Mouse (Mus musculus): Measurements from ENCODE around the gene Serinc5. TPM values are rescaled to one million over a fixed set of nuclear protein-coding genes. Genes with fewer than 3 reads are reported as not detected.

Gene Serinc5
- polyA plus RNA-seq, 1 experiment from 2014 or later, result 18.0 TPM

DNA sequence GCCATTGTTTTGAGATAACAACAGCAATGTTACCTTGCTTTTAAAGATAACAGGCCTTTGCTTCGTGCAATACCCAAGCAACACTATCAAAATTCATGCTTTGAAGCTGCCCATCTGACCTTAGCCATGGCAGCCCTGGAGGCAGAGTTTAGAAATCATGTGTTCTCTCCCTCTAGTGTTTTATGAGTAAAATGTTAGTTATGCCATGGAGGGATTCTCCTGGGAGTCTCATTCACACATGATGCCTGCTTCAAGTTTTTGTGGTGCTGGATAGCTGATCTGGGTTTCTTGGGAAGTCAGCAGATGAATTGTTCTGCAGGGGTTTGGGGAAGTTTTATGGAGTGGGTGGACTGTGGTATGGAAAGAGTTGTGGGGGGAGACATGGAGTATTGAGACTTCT lies 99.5 kb downstream of the Serinc5 start:
- H3K4me2 ChIP-seq (replicated peaks; ENCODE audit: low read depth, low read length), result no peak overlapping the region
- 54% methylated on average over 1 of the region's 1 CpGs for WGBS
- ATAC-seq (ENCODE audit: low FRiP score, low TSS enrichment), result no peak
- H3K9ac ChIP-seq (ENCODE audit: low read depth, low read length), result no peak overlapping the region
- H3K27me3 ChIP-seq (ENCODE audit: control insufficient read depth, insufficient read depth, low read length), result no peaks in the 10 kb centered on the region
- no peak overlapping the region for H3K27ac ChIP-seq (ENCODE audit: low read depth, low read length)
- H3K4me3 ChIP-seq (ENCODE audit: low read length), result no peak overlapping the region
- peaks cover 16% of the 10 kb centered on the region; the same call in 1 of the 2 replicates for H3K36me3 ChIP-seq (ENCODE audit: control insufficient read depth, insufficient read depth, low read length)
- H3K9me3 ChIP-seq (ENCODE audit: control insufficient read depth, low read length), result no peaks in the 10 kb centered on the region
- H3K4me1 ChIP-seq (ENCODE audit: control insufficient read depth, insufficient read depth, low read length), result no peaks in the 10 kb centered on the region

DNA sequence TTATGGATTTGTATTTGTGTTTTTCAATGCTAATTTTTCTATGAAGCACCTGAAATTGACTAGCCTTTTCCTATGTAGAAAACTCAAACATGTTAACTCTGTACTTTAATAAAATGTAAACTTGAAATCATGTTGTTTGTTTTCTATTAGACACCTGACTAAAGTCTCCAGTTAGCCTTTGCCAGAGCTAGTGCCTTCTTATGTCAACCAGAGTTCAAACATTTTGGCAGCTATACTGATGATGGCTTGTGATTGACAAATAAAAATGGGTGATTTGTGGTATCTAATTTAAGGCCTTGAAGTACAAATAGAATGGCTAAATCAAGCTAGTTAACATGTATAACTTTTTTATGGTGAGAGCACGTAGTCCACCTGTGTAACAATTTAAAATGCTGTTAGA lies 100.9 kb downstream of the Serinc5 start:
- H3K4me3 ChIP-seq (ENCODE audit: low read length), result no peak overlapping the region
- no peak overlapping the region for H3K4me2 ChIP-seq (replicated peaks; ENCODE audit: low read depth, low read length)
- H3K27ac ChIP-seq (ENCODE audit: low read depth, low read length), result no peak overlapping the region
- ATAC-seq (ENCODE audit: low FRiP score, low TSS enrichment), result no peak
- 93% methylated on average over 1 of the region's 1 CpGs for WGBS
- no peaks in the 10 kb centered on the region for H3K27me3 ChIP-seq (ENCODE audit: control insufficient read depth, insufficient read depth, low read length)
- no peaks in the 10 kb centered on the region for H3K4me1 ChIP-seq (ENCODE audit: control insufficient read depth, insufficient read depth, low read length)
- H3K9ac ChIP-seq (ENCODE audit: low read depth, low read length), result no peak overlapping the region
- no peaks in the 10 kb centered on the region for H3K9me3 ChIP-seq (ENCODE audit: control insufficient read depth, low read length)
- peaks cover 11% of the 10 kb centered on the region; the same call in 1 of the 2 replicates for H3K36me3 ChIP-seq (ENCODE audit: control insufficient read depth, insufficient read depth, low read length)

DNA sequence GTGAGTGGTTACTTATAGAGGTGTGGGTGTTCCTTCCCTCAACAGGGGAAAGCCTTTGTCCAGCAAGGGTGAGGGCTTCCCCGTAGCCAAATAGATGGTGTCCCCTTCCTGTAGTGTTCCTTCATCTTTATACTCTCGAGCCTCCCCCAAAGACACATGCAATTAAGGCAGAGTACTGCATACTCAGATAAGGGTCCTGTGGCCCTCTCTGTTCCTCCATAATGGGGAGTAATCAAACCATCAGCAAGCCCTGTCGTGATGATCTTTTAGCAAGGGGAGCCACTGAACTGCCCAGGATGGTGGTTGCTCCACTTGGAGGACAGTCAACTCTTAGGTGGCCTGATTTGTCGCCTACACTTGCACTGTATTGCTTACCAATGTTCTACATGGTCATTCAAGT lies 101.7 kb downstream of the Serinc5 start:
- Histone ChIP-seq H3K4me1 (ENCODE audit: control insufficient read depth, insufficient read depth, low read length) (no peaks in the 10 kb centered on the region), H3K4me2 (replicated peaks; ENCODE audit: low read depth, low read length) (no peak overlapping the region), H3K9ac (ENCODE audit: low read depth, low read length) (no peak overlapping the region), H3K4me3 (ENCODE audit: low read length) (no peak overlapping the region), H3K27ac (ENCODE audit: low read depth, low read length) (no peak overlapping the region), H3K36me3 (ENCODE audit: control insufficient read depth, insufficient read depth, low read length) (peaks cover 7% of the 10 kb centered on the region; the same call in 1 of the 2 replicates), H3K27me3 (ENCODE audit: control insufficient read depth, insufficient read depth, low read length) (no peaks in the 10 kb centered on the region), H3K9me3 (ENCODE audit: control insufficient read depth, low read length) (no peaks in the 10 kb centered on the region)
- no peak for ATAC-seq (ENCODE audit: low FRiP score, low TSS enrichment)
- WGBS, result 86% methylated on average over 4 of the region's 4 CpGs

DNA sequence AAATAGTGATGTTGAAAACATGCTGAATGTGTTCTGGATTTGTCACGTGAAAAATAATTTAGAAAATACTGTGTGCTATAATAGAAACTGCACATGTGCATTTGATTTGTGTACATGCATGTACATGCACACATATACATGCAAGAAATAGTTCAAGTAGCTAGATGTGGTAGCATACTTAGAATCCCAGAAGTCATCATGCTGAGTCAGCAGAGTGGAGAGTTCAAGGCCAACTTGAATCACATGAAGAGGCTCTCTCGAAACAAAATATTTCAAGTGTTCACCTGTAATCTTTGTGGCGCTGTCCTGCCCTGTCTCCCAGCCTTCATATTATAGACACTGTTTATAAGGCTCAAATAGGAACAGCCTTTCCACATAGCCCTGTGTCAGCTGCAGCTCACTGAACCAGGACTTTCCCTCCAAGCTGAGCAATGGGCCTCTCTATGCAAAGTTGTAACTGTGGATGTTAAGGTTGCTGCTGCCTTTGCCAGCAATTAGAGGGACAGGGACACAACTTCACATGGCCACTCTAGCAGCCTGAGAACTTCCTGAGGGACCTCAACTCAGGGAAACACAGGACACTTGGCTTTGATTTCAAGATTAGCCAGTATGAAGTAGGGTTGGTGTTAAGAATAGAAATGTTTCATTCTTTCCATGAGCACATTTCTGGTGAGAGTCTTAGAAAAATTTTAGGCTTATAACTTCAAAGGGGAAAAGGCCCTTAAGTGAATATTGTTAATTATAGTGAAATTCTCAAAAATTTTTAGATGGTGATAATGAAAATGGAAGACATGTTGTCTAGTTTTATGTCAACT lies 107.2 kb downstream of the Serinc5 start:
- no peak overlapping the region for H3K4me3 ChIP-seq (ENCODE audit: low read length)
- 93% methylated on average over 3 of the region's 3 CpGs for WGBS
- H3K9ac ChIP-seq (ENCODE audit: low read depth, low read length), result no peak overlapping the region
- no peaks in the 10 kb centered on the region for H3K9me3 ChIP-seq (ENCODE audit: control insufficient read depth, low read length)
- H3K27ac ChIP-seq (ENCODE audit: low read depth, low read length), result no peak overlapping the region
- H3K4me1 ChIP-seq (ENCODE audit: control insufficient read depth, insufficient read depth, low read length), result no peaks in the 10 kb centered on the region
- ATAC-seq (ENCODE audit: low FRiP score, low TSS enrichment), result no peak
- H3K27me3 ChIP-seq (ENCODE audit: control insufficient read depth, insufficient read depth, low read length), result no peaks in the 10 kb centered on the region
- H3K4me2 ChIP-seq (replicated peaks; ENCODE audit: low read depth, low read length), result no peak overlapping the region
- H3K36me3 ChIP-seq (ENCODE audit: control insufficient read depth, insufficient read depth, low read length), result no peaks in the 10 kb centered on the region

DNA sequence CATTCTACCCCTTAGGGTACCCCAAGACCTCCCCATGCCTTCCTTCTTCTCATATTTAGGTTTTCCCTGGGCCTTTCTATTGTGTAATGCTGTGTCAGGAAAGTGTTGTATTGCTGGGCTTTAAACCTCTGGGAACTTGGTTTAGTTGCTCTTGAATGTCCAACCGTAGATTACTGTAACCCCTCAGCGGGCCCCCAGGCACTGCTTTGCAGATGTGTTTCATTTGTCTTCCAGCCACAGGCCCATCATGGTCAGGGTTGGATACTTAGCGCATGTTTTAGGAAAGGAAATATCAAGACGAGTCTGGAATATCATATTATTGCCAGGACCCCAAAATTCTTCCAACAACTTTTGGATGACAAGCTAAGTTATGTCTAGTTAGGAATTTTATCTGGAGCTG lies 110.1 kb downstream of the Serinc5 start:
- no peak overlapping the region for H3K9ac ChIP-seq (ENCODE audit: low read depth, low read length)
- no peak overlapping the region for H3K4me3 ChIP-seq (ENCODE audit: low read length)
- no peak for ATAC-seq (ENCODE audit: low FRiP score, low TSS enrichment)
- no peak overlapping the region for H3K4me2 ChIP-seq (replicated peaks; ENCODE audit: low read depth, low read length)
- no peak overlapping the region for H3K27ac ChIP-seq (ENCODE audit: low read depth, low read length)
- no peaks in the 10 kb centered on the region for H3K27me3 ChIP-seq (ENCODE audit: control insufficient read depth, insufficient read depth, low read length)
- H3K4me1 ChIP-seq (ENCODE audit: control insufficient read depth, insufficient read depth, low read length), result no peaks in the 10 kb centered on the region
- 86% methylated on average over 4 of the region's 4 CpGs for WGBS
- H3K36me3 ChIP-seq (ENCODE audit: control insufficient read depth, insufficient read depth, low read length), result no peaks in the 10 kb centered on the region
- H3K9me3 ChIP-seq (ENCODE audit: control insufficient read depth, low read length), result no peaks in the 10 kb centered on the region

DNA sequence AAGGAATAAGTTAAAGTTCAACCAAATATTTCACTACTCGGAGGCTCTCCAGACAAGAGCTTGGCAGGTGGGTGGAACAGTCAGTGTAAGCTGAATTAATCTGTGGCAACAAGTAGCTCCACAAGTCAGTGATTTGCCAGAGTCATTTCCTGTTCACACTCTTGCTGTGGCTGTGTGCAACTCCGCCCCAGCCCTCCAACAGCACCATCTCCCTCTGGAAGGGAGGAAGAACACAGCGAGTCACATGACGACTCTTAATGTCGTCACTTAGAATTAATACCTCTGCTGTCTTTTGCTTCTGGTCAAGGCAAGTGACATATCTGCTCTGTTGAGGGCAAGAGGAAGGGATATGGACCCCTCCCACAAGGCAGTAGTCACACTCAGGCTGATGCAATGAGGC lies 111.5 kb downstream of the Serinc5 start:
- Histone ChIP-seq H3K36me3 (ENCODE audit: control insufficient read depth, insufficient read depth, low read length) (no peaks in the 10 kb centered on the region), H3K4me2 (replicated peaks; ENCODE audit: low read depth, low read length) (no peak overlapping the region), H3K27me3 (ENCODE audit: control insufficient read depth, insufficient read depth, low read length) (no peaks in the 10 kb centered on the region), H3K9me3 (ENCODE audit: control insufficient read depth, low read length) (no peaks in the 10 kb centered on the region), H3K4me1 (ENCODE audit: control insufficient read depth, insufficient read depth, low read length) (no peaks in the 10 kb centered on the region), H3K9ac (ENCODE audit: low read depth, low read length) (no peak overlapping the region), H3K4me3 (ENCODE audit: low read length) (no peak overlapping the region), H3K27ac (ENCODE audit: low read depth, low read length) (no peak overlapping the region)
- 60% methylated on average over 5 of the region's 5 CpGs for WGBS
- ATAC-seq (ENCODE audit: low FRiP score, low TSS enrichment), result no peak

DNA sequence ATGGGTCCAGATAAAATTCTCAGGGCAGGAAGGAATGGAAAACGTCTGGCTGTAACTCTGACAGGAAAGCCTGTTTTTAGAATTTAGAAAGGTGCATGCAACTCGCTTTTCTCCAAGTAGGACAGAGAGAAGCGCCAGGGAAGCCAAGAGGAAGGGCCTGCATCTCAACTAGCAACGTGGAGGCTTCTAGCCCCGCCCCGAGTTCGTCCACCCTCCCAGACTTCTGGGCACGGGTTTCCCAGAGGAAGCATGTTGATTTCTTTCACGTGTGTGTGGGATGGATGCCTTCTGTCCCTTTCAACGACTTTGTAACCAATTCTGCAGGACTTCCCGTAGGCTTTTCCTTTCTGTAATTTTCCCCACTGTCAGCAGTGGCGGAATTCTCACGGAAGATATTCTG lies 118.9 kb downstream of the Serinc5 start:
- Histone ChIP-seq H3K4me3 (ENCODE audit: low read length) (no peak overlapping the region), H3K36me3 (ENCODE audit: control insufficient read depth, insufficient read depth, low read length) (no peaks in the 10 kb centered on the region), H3K4me1 (ENCODE audit: control insufficient read depth, insufficient read depth, low read length) (no peaks in the 10 kb centered on the region), H3K27ac (ENCODE audit: low read depth, low read length) (no peak overlapping the region), H3K9me3 (ENCODE audit: control insufficient read depth, low read length) (no peaks in the 10 kb centered on the region), H3K27me3 (ENCODE audit: control insufficient read depth, insufficient read depth, low read length) (no peaks in the 10 kb centered on the region), H3K4me2 (replicated peaks; ENCODE audit: low read depth, low read length) (no peak overlapping the region), H3K9ac (ENCODE audit: low read depth, low read length) (no peak overlapping the region)
- 55% methylated on average over 13 of the region's 13 CpGs for WGBS
- ATAC-seq (ENCODE audit: low FRiP score, low TSS enrichment), result no peak

DNA sequence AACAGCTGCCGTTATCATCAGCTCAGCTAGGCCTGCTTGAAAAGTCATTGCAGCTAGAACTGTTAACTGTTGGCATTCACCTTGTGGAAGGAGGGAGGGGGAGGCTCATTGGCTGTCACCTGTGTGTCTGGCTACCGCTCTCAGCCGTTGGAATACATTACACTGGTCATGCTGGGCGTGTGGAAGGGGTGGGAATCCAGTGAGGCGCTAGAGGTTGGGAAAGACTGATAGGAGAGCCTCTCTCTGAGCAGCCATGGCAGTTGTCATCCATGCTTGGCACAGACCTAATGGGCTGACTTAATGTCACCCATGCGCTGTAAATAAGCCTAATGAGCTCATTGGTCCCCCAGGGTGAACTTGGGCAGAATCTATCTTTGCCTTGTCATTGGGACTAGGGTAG lies 120.9 kb downstream of the Serinc5 start:
- H3K4me2 ChIP-seq (replicated peaks; ENCODE audit: low read depth, low read length), result no peak overlapping the region
- no peak overlapping the region for H3K9ac ChIP-seq (ENCODE audit: low read depth, low read length)
- 80% methylated on average over 6 of the region's 6 CpGs for WGBS
- H3K27me3 ChIP-seq (ENCODE audit: control insufficient read depth, insufficient read depth, low read length), result no peaks in the 10 kb centered on the region
- H3K27ac ChIP-seq (ENCODE audit: low read depth, low read length), result no peak overlapping the region
- no peak overlapping the region for H3K4me3 ChIP-seq (ENCODE audit: low read length)
- H3K36me3 ChIP-seq (ENCODE audit: control insufficient read depth, insufficient read depth, low read length), result no peaks in the 10 kb centered on the region
- no peaks in the 10 kb centered on the region for H3K9me3 ChIP-seq (ENCODE audit: control insufficient read depth, low read length)
- ATAC-seq (ENCODE audit: low FRiP score, low TSS enrichment), result no peak
- no peaks in the 10 kb centered on the region; the same call in 1 of the 2 replicates for H3K4me1 ChIP-seq (ENCODE audit: control insufficient read depth, insufficient read depth, low read length)

DNA sequence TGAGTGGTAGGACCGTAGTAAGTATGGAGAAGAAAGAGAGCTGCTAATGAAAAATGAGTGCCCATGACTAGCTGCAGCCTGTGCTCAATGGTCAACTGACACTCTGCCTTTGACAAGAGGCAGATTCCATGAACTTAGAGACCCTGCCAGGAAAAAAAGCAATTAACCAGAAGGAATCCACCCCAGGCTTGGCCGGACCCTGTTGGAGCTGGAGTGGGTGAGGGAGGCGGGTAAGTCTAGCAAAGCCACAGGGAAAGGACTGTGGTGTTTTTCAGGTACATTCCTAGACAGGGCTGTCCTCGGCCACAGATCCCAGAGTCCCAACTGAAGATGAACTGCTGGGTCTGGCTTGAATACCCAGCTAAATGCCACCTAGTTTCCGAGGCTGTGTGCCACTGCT lies 121.9 kb downstream of the Serinc5 start:
- no peaks in the 10 kb centered on the region for H3K9me3 ChIP-seq (ENCODE audit: control insufficient read depth, low read length)
- no peak for ATAC-seq (ENCODE audit: low FRiP score, low TSS enrichment)
- WGBS, result 77% methylated on average over 5 of the region's 5 CpGs

More for the DNA sequence above, 121.9 kb downstream of the Serinc5 start:
- Histone ChIP-seq H3K4me2 (replicated peaks; ENCODE audit: low read depth, low read length) (no peak overlapping the region), H3K27ac (ENCODE audit: low read depth, low read length) (no peak overlapping the region), H3K4me1 (ENCODE audit: control insufficient read depth, insufficient read depth, low read length) (no peaks in the 10 kb centered on the region; the same call in 1 of the 2 replicates), H3K4me3 (ENCODE audit: low read length) (no peak overlapping the region), H3K36me3 (ENCODE audit: control insufficient read depth, insufficient read depth, low read length) (no peaks in the 10 kb centered on the region), H3K9ac (ENCODE audit: low read depth, low read length) (no peak overlapping the region), H3K27me3 (ENCODE audit: control insufficient read depth, insufficient read depth, low read length) (no peaks in the 10 kb centered on the region)
